Mouse (Mus musculus) CD4-positive, CD25-positive, alpha-beta regulatory T cell, adult 4 months (primary cell): Measurements from ENCODE around the gene Atxn1. TPM values are rescaled to one million over a fixed set of nuclear protein-coding genes. Genes with fewer than 3 reads are reported as not detected.
A peak's percentile ranks its signal among the peaks of the same experiment; 100 is the strongest.

ENCODE experiments used
- ATAC-seq: one replicate; pipeline ENCODE4 v1.8.0; 2017
- polyA plus RNA-seq, 2 experiments: library from polyadenylated mRNA; unstranded; fragments of 100-300 nt; shearing (Covaris generic); gene quantifications; one replicate each; pipeline ENCODE4 v1.2.1; 2017

Atxn1 gene
- polyA plus RNA-seq, 2 experiments from 2014 or later = 26.0 to 31.6 TPM

- peak; percentile 77 for ATAC-seq
These were observed 70.6 kb downstream of the Atxn1 start for GRCm38 (mm10) chr13:45894234-45894633.

- ATAC-seq = peak; percentile 13
These were observed 73.7 kb downstream of the Atxn1 start for GRCm38 (mm10) chr13:45891073-45891472.

- peak; percentile 43 for ATAC-seq
These were observed 75.7 kb downstream of the Atxn1 start for GRCm38 (mm10) chr13:45888953-45889749.

- ATAC-seq = peak; percentile 65
These were observed 79.9 kb downstream of the Atxn1 start for GRCm38 (mm10) chr13:45884878-45885277.

GRCm38 (mm10) chr13:45883791-45884238 is 81.0 kb downstream of the Atxn1 start:
- peak; percentile 46 for ATAC-seq

- ATAC-seq = peak; percentile 36
These were observed 81.8 kb downstream of the Atxn1 start for GRCm38 (mm10) chr13:45882976-45883440.

GRCm38 (mm10) chr13:45880543-45880845 is 84.3 kb downstream of the Atxn1 start:
- ATAC-seq = no peak

- ATAC-seq = no peak
These were observed 84.9 kb downstream of the Atxn1 start for GRCm38 (mm10) chr13:45879746-45880542.

- ATAC-seq = no peak
These were observed 87.9 kb downstream of the Atxn1 start for GRCm38 (mm10) chr13:45876939-45877338.

- ATAC-seq = no peak
These were observed 88.4 kb downstream of the Atxn1 start for GRCm38 (mm10) chr13:45876368-45876760.

GRCm38 (mm10) chr13:45875686-45876367 is 89.0 kb downstream of the Atxn1 start:
- ATAC-seq = no peak

GRCm38 (mm10) chr13:45874196-45874595 is 90.6 kb downstream of the Atxn1 start:
- no peak for ATAC-seq

GRCm38 (mm10) chr13:45872966-45873365 is 91.8 kb downstream of the Atxn1 start:
- ATAC-seq = peak; percentile 16

- peak; percentile 74 for ATAC-seq
These were observed 92.6 kb downstream of the Atxn1 start for GRCm38 (mm10) chr13:45872041-45872746.

GRCm38 (mm10) chr13:45871554-45871953 is 93.3 kb downstream of the Atxn1 start:
- ATAC-seq = peak; percentile 38

GRCm38 (mm10) chr13:45868886-45869285 is 95.9 kb downstream of the Atxn1 start:
- no peak for ATAC-seq

GRCm38 (mm10) chr13:45867273-45867672 is 97.5 kb downstream of the Atxn1 start:
- no peak for ATAC-seq

GRCm38 (mm10) chr13:45866615-45867245 is 98.1 kb downstream of the Atxn1 start:
- ATAC-seq = no peak

- ATAC-seq = peak; percentile 27
These were observed 99.2 kb downstream of the Atxn1 start for GRCm38 (mm10) chr13:45865620-45866019.

- ATAC-seq = peak; percentile 73
These were observed 101.0 kb downstream of the Atxn1 start for GRCm38 (mm10) chr13:45863779-45864178.

GRCm38 (mm10) chr13:45861885-45862605 is 102.8 kb downstream of the Atxn1 start:
- ATAC-seq = peak; percentile 26
